Mouse (Mus musculus): ENCODE measurements around the gene Acyp2. TPM values are rescaled to one million over a fixed set of nuclear protein-coding genes. Genes with fewer than 3 reads are reported as not detected.

Acyp2 gene
- total RNA-seq, 2 experiments from 2014 or later: 53.3 to 56.9 TPM

DNA sequence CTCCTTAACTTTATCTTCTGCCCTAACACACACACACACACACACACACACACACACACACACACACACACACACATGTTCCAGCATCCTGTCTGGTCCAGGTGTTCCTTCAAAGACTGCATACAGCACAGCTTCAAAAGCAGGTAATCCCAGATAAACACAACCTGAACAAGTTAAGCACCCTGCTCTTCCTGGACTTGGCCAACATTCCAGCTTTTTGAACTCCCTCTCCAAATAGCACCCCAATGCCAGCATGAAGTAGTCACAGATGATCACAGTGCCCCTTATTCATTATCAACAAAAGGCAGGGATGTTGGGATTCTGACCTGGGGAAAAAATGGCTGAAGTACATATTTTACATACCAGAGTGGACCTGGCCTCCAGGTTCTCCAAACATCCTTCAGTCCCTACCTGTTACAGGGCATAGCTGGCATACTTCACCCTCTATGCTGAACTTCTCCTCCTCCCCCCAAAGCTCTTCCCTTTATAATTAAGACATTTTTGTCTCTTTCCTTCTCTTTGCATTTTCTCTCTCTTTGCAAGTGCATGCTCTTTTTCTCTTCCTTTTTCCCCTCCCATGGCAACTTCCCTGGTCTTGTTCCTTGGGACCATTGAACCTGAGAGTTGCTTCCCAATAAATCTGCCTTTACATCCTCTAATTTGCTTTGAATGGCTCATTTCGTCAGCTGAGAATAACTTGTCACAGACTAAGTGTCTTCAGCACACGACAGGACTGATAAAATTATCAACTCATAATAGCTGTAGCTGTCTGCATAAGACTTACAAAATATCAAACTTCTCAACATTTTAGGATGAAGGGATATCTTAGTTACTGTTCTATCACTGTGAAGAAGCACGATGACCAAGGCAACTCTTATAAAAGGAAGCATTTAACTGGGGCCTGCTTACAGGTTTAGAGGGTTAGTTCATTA, 41.5 kb downstream of the Acyp2 start:
- no peak for DNase-seq
- intact Hi-C loops (cut with DNase I; ENCODE audit: low total_unique reads): no loop called here

DNA sequence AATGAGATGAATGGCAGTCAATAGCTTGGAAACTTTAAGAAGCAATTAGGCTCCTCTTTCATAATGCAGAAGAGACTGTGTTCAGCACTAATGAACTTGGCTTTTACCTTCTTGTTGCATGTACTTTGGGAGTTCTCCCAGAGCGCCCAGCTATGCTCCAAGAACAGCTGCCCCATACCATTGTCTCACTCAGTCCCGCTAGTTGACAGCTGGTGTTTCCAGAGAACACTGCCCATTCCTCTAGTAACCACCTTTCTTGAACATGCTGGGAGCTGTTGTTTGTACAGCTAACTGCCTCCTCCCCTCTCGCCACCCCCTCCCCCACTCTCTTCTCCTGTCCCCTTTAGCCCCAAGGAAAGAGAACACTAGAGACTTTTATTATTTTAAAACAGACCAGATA, 52.1 kb downstream of the Acyp2 start:
- intact Hi-C loops (cut with DNase I; ENCODE audit: low total_unique reads): no loop called here
- DNase-seq: no peak

DNA sequence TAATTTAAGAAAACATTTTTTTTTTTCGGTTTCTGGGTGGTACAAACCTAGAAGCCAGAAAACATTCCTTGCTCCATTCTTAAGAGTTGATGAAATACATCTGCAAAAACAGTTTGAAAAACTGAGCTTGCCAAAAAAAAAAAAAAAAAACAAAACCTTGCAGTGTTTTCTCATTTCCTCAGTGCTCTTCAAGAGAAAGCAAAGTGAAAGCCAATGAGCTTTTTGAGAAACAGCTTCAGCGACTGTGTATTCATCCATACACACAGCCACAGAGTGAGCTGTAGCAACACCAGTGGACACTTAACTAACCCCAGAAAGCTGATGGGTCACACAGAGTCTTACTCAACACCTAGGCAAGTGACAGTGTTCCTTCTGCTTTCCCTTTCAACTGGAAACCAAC, 69.4 kb downstream of the Acyp2 start:
- intact Hi-C loops (cut with DNase I; ENCODE audit: low total_unique reads): no loop called here
- DNase-seq: no peak

DNA sequence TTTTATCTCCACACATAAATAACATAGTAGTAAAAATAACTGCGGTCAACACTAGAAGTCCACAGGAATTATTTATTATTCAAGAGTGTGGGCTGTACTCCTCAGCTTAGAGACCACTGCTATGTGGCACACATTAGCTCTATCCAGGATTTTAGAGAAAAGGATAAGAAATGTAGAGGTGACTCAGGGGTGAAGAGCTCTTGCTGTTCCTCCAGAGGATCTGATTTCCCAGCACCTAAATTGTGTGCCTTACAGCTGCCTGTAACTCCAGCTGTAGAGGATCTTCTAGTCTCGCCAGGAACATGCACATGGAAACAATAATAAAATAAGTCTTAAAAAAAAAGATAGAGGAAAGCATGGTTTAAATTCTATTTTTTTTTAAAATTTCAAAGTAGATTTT, 70.5 kb downstream of the Acyp2 start:
- intact Hi-C loops (cut with DNase I; ENCODE audit: low total_unique reads): no loop called here
- no peak for DNase-seq

DNA sequence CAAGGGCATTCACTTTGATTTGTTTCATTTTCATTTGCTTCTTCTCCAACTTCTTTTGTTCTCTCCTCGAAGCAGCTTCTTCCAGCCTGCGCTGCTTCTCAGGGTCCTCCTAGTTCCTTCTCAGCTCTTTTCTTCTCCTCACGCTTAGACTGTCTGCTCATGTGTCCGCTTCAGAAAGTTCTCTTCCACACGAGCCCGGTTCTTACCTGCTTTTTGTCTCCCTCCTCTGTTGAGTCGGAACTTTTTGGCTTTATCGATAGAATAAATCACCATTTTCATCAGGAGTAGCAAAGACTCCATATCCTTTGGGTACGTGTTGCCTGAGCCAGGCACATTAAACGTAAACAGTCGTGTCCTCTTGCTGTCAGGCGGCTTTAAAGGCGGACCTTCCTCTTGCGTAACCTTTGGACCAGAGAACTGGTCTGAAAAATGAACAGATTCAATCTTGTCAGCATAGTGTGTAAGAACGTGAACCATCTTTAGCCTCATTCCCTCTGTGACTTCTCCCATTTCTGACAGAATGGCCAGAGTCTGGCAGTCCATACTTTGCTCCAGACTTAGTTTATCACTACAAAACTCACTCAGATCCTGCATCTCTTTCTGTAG, 76.5 kb downstream of the Acyp2 start:
- DNase-seq: no peak
- intact Hi-C loops (cut with DNase I; ENCODE audit: low total_unique reads): no loop called here

DNA sequence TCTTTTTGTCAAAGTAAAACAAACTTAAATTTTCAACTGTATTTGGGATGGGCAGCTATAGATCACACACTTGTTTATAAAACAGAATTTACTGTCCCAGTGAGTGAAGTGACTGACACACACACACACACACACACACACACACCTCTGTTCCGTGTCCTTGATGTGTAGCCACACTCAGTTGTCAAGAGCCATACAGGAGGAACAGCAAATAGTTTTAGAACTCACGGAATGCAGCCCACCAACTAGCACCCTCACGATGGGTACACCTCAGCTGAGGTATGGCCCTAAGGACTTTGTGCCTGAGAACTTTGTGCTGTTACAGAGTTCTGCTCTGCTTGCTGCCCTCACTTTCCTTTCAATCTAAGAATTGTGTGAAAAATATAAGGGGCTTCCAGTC, 78.8 kb downstream of the Acyp2 start:
- DNase-seq: no peak
- intact Hi-C loops (cut with DNase I; ENCODE audit: low total_unique reads): no loop called here

DNA sequence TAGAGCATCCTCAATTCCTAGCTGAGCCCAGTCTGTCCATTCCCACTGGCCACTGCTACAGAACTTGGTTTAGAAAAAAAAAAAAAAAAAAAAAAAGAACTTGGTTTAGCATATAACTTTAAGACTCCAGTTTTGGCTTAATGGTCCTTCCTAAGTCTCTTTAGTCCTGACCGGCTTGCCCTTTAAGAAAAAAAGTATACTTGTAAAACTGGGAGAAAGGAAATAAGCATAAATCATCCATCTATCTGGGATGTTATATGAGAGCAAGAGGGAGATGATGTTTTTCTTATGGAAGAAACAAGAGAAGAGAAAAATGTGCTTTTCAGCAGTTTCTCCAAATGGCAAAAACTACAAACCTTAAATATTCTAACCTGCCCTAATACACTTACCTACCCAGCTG, 89.2 kb downstream of the Acyp2 start:
- DNase-seq: no peak
- intact Hi-C loops (cut with DNase I; ENCODE audit: low total_unique reads): no loop called here

DNA sequence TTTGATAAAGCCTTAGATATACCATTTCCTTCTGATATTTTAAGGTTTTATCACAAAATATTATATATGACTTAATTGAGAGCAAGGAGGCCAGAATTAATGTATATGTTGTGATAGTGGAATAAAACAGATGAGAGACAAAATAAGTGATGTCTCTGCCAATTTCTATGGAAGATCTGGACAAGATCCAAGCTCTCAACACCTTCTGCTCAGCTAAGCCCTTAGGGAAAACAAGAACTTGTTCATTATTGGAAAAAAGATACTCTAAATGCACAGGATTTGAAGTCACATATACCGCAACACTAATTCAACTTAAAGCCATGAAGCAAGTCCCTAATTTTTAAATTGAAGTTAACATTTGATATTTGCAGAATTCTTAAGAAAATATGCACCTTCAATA, 96.0 kb downstream of the Acyp2 start:
- intact Hi-C loops (cut with DNase I; ENCODE audit: low total_unique reads): no loop called here
- no peak for DNase-seq

DNA sequence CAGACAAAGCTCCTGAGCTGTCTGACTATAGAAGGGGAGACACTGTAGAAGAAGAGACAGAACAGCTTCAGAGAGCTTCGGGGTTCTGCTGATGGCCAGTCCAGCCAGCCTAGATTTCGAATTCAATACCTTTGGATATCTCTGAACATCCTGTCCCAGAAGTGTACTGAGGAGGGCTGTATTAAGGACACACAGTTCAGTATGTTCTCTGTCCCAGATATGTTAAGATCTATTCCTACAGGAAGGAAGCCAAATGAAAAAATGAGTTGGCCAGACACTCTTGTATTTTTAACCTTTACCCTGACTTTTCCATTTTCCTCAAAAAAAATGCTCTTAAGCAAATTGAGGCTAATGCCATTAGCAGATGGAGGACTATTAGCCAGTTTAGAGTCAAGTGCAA, 132.3 kb downstream of the Acyp2 start:
- intact Hi-C loops (cut with DNase I; ENCODE audit: low total_unique reads): no loop called here
- no peak for DNase-seq

DNA sequence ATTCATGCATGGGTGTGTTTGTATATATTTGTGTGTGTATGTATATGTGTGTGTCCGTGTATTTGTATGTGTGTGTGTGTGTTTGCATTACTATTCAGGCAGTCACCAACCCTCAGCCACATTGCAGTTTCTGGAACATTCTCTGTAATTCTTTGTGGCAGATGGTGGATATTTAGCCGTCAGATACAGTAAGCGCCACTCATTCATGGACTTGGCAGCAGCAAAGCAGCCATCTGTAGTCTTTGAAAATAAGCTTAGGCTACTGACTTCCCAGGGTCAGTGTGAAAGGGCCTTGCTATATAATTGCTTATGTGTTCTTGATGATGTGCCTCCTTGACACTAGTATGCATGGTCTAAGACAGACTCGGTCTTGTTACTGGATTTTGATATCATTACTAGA, 141.2 kb downstream of the Acyp2 start:
- intact Hi-C loops (cut with DNase I; ENCODE audit: low total_unique reads): no loop called here

DNA sequence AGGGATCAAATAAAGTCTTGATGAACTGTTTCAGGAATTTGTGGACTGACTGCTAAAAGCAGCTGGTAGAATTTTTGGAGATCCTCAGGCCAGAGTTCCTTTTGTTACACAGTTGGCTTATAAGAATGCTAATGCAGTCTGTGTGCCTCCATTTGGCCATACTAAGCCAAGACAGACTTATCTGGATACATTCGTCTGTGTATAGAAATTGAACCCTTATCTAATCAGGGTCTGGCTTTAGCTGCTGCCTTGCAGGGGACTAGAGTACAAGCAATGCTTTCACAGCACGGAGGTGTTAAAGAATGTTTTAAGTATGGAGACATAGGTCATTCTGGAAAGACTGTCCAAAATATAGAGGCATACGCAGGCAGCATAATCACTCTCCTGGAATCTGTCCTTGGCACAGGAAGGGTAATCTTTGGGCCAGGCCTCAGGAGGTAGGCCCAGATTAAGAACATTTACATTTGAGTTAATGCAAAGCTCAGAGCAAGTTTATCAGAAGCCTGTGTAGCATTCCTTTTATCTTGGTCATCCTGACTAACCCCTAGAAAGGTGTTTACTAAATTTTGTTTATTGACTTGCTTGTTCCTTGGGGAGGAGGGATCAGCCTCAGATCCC, 150.5 kb downstream of the Acyp2 start:
- no peak for DNase-seq
- intact Hi-C loops (cut with DNase I; ENCODE audit: low total_unique reads): no loop called here

More for the DNA sequence above, 141.2 kb downstream of the Acyp2 start:
- no peak for DNase-seq

DNA sequence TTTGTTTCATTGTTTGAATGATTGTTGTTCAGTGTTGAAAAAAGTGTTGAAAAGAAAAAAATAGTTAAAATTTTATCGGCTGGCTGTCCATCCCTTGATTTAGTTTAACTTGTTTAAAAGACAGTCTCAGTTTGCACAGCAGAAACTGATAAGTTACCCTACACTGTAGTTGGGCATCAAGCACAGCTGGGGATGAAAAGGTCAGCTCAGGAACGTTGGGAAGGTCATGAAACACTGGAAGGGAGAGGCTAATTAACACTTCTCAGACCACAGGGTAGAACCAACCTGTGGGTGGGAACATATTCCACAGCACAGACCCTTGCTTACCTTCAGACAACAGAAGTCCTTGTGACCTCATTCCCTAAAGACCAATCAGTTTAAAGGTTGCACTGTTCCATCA, 152.2 kb downstream of the Acyp2 start:
- intact Hi-C loops (cut with DNase I; ENCODE audit: low total_unique reads): no loop called here
- no peak for DNase-seq

DNA sequence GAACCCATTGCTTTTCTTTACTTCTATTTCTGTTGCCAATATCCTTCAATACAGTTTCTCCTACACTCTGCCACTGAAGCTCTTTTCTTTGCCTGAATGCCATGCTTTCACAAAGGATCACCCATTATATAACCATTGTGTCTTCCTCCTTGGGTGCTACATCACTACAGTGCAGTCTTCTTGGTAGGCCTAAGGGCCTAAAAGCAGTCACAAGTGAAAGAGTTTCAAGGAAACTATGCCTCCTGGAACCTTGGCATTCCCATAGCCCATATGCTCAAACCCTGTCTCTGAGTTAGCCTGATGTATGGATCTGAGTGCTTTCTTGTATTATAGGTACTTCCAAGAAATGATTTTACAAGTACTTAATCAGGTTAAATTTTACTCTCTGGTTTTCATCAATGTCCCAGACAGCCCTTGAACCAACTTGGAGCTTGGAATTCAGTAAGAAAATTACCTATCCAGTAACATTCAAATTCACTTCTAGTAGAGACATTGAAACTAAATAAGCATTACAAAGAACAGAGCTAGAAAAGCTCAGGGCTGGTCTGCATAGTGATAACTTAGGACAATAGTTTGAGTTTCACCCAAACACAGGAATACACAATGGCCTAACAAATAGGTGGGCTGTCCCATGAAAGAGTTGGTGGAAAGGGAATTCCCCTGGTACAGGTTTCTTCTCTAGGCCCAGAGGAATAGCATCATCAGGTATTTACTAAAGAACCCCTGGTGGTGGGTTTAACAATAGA, 157.7 kb downstream of the Acyp2 start:
- intact Hi-C loops (cut with DNase I; ENCODE audit: low total_unique reads): no loop called here
- DNase-seq: no peak

DNA sequence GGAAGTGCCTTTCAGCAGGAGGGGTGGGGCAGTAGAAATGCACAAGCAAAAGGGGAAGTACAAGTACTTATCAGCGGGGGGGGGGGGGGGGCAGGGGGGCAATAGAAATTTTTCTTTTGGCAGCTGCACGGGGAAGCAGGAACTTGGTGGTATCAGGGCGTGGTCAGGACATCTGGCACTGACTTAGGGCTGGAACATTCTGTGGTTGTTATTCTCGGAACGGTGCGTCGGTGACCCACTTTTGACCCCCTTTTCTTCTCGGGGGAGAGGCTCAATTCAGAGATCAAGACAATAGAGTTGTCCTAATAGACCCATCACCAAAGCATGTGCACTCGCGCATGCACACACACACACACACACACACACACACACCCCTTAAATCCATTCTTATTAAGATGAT, 161.2 kb downstream of the Acyp2 start:
- DNase-seq: no peak
- intact Hi-C loops (cut with DNase I; ENCODE audit: low total_unique reads): no loop called here

DNA sequence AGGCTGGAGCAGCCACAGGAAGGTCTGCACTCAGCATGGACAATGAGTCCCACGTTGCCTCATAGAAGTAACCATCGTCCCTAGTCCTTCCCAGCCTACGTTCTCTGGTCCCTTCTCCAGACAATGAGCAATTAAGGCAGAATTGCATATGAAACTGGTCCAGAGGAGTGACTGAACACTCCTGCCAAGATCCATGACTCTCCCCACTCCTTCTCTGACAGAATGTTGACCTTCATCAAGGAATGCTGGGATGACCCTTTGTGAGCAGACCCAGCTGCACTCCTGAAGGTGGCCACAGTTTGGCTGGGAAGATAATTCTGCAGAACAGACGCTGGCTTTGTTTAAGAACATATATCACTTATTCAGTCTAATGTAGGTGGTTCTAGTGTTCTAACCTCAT, 166.1 kb downstream of the Acyp2 start:
- DNase-seq: no peak
- intact Hi-C loops (cut with DNase I; ENCODE audit: low total_unique reads): no loop called here

DNA sequence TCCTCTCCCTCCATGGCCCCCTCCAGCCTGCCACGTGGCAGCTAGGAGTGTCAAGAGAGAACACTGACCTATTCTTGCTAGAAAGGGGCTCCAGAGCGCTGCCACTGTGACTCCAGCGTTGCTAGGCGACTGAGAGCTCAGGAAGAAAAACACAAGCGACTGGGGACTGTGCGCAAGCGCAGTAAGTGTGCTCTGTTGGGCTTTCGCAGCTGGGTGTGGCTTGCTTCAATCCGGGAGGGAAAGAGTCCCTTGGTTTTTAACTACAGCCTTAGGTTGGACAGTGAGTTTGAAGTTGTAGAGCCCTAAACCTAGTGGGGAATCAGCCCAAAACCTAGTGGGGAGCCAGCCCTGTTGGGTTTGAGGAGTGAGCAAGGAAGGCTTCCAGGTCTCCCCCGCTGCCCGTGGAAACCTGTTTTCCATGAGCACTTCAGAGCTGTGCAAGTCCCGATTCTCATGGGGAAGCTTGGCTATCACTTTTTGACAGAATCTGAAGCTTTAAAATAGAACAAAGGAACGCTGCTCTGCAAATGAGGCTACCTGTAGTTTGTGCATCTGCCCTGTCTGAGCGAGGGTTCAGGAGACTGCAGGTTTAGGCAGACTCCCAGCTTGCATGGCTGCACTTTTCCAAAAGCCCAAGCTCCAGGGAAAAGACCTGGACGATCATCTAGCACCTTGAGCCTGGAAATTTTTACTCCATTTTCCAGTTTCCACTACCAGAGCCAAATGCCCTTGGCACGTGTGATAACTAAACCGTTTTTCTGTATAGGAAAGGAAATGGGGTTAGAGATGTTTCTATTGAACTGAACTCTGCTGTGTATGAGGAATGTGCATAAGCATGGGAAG, 177.4 kb downstream of the Acyp2 start, which contains the start of gene 4930505A04Rik:
4930505A04Rik (minus strand) TSS at position 77 of the 843 bp plus-strand sequence.
- intact Hi-C loops (cut with DNase I; ENCODE audit: low total_unique reads): no loop called here
- peak; percentile 88 for DNase-seq

DNA sequence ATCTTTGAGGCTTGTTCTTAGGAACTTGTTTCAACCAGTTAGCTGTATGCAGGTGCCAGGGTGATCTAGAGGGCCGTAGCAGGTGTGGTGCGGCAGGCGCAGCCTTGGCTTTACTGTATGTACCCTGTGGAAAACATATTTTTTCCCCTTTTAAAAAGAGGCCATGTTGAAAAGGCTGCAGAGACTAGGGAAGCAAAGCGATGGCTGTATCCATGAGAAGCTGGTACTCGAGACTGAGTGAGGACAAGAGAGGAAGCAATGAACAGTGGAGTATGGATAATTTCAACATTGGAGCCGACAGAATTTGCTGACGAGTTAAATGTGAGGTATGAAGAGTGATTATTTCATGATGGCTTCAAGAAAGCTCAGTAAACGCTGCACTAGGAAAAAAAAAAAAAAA, 178.2 kb downstream of the Acyp2 start:
- DNase-seq: no peak
- intact Hi-C loops (cut with DNase I; ENCODE audit: low total_unique reads): no loop called here

All from gastrocnemius, postnatal 14 days (tissue).